Mouse (Mus musculus) midbrain, embryonic 13.5 days (tissue): ENCODE results near the gene Vps33a. TPM values are rescaled to one million over a fixed set of nuclear protein-coding genes. Genes with fewer than 3 reads are reported as not detected.
"Not testable (repeated sequence)": the region's sequence is repeated elsewhere in the genome, so short reads cannot be mapped to it uniquely, and the experiment has no call there.

Source experiments
- ATAC-seq: fragments of 200-750 bp; cut with Nextera tagmentation; 2 replicates; pipeline ENCODE4 v1.8.0; 2017; ENCODE audit warnings: mild to moderate bottlenecking, moderate TSS enrichment, moderate library complexity
- H3K27ac ChIP-seq: fragments of 300-500 bp; sonication (generic); 2 replicates; pipeline ENCODE4 v1.5.1; 2015; ENCODE audit warnings: inconsistent platforms, mild to moderate bottlenecking, moderate library complexity
- H3K27me3 ChIP-seq: fragments of 300-500 bp; sonication (generic); 2 replicates; pipeline ENCODE4 v1.6.1; 2015; ENCODE audit warnings: mild to moderate bottlenecking, inconsistent platforms
- H3K36me3 ChIP-seq: fragments of 300-500 bp; sonication (generic); 2 replicates; pipeline ENCODE4 v1.6.1; 2015; ENCODE audit warnings: mild to moderate bottlenecking, inconsistent platforms
- H3K4me1 ChIP-seq: fragments of 300-500 bp; sonication (generic); replicated peaks from 2 replicates; pipeline ENCODE4 v1.6.1; 2015; ENCODE audit warnings: inconsistent platforms
- H3K4me2 ChIP-seq: fragments of 300-500 bp; sonication (generic); replicated peaks from 2 replicates; pipeline ENCODE4 v1.6.1; 2015; ENCODE audit warnings: moderate library complexity, mild to moderate bottlenecking, inconsistent platforms
- H3K4me3 ChIP-seq: fragments of 300-500 bp; sonication (generic); replicated peaks from 2 replicates; pipeline ENCODE4 v1.5.1; 2015; ENCODE audit warnings: mild to moderate bottlenecking, inconsistent platforms
- H3K9ac ChIP-seq: fragments of 300-500 bp; sonication (generic); replicated peaks from 2 replicates; pipeline ENCODE4 v1.6.1; 2015; ENCODE audit warnings: mild to moderate bottlenecking, inconsistent platforms
- H3K9me3 ChIP-seq: fragments of 300-500 bp; sonication (generic); 2 replicates; pipeline ENCODE4 v1.6.1; 2016; ENCODE audit warnings: mild to moderate bottlenecking, inconsistent platforms
- WGBS: fragments of 180-500 bp; shearing (Covaris S2); methylation state at CpG from one replicate; pipeline ENCODE4 v1.1.7; 2015; 5-methylcytosine and 5-hydroxymethylcytosine counted together
- polyA plus RNA-seq: library from polyadenylated mRNA; unstranded; fragments of >200 nt; fragmentation: Nextera tagmentation; extraction: Ambion mirVana; gene quantifications from 2 replicates; pipeline ENCODE4 v1.2.1, GENCODE M21; 2015

The Vps33a gene
- polyA plus RNA-seq, 1 experiment from 2014 or later, result 37.9 TPM

- Histone ChIP-seq H3K27ac (peak within 1 kb of the TSS; percentile 73), H3K4me2 (peak within 1 kb of the TSS; percentile 92), H3K9ac (peak within 1 kb of the TSS; percentile 78), H3K4me1 (peaks cover 29% of the 10 kb centered on the region), H3K9me3 (no peaks in the 10 kb centered on the region), H3K4me3 (peak within 1 kb of the TSS; percentile 88), H3K36me3 (peaks cover 23% of the 10 kb centered on the region), H3K27me3 (no peaks in the 10 kb centered on the region)
- peak; percentile 98 for ATAC-seq
- whole genome bisulfite sequencing, result under 1% methylated on average over 82 of the region's 82 CpGs
Observed at GRCm38 (mm10) chr5:123523692-123524392, 49.0 kb downstream of the Vps33a start, which contains the start of gene Diablo. Gene Diablo, minus strand, starts transcription at chr5:123524176.

GRCm38 (mm10) chr5:123522166-123522565, 50.7 kb downstream of the Vps33a start:
- no peak overlapping the region for H3K9ac ChIP-seq
- H3K36me3 ChIP-seq, result peaks cover 26% of the 10 kb centered on the region
- ATAC-seq, result no peak
- H3K4me3 ChIP-seq, result no peak overlapping the region
- WGBS, result 85% methylated on average over 1 of the region's 1 CpGs
- H3K4me1 ChIP-seq, result peaks cover 29% of the 10 kb centered on the region
- no peaks in the 10 kb centered on the region for H3K9me3 ChIP-seq
- H3K4me2 ChIP-seq, result no peak overlapping the region
- no peaks in the 10 kb centered on the region for H3K27me3 ChIP-seq
- H3K27ac ChIP-seq, result no peak overlapping the region

GRCm38 (mm10) chr5:123521621-123522020, 51.2 kb downstream of the Vps33a start:
- no peaks in the 10 kb centered on the region for H3K27me3 ChIP-seq
- H3K9ac ChIP-seq, result no peak overlapping the region
- peaks cover 29% of the 10 kb centered on the region for H3K4me1 ChIP-seq
- WGBS, result 94% methylated on average over 1 of the region's 1 CpGs
- no peak overlapping the region for H3K4me2 ChIP-seq
- H3K9me3 ChIP-seq, result no peaks in the 10 kb centered on the region
- H3K4me3 ChIP-seq, result no peak overlapping the region
- peaks cover 31% of the 10 kb centered on the region for H3K36me3 ChIP-seq
- no peak overlapping the region for H3K27ac ChIP-seq
- ATAC-seq, result no peak

GRCm38 (mm10) chr5:123520666-123521065, 52.2 kb downstream of the Vps33a start:
- no peak overlapping the region for H3K4me2 ChIP-seq
- WGBS, result 89% methylated on average over 9 of the region's 9 CpGs
- peaks cover 29% of the 10 kb centered on the region for H3K4me1 ChIP-seq
- no peak overlapping the region for H3K9ac ChIP-seq
- no peaks in the 10 kb centered on the region for H3K9me3 ChIP-seq
- peaks cover 41% of the 10 kb centered on the region for H3K36me3 ChIP-seq
- no peaks in the 10 kb centered on the region for H3K27me3 ChIP-seq
- H3K27ac ChIP-seq, result no peak overlapping the region
- no peak for ATAC-seq
- H3K4me3 ChIP-seq, result no peak overlapping the region

GRCm38 (mm10) chr5:123514871-123515270, 58.0 kb downstream of the Vps33a start:
- Histone ChIP-seq H3K9ac (no peak overlapping the region), H3K4me2 (no peak overlapping the region), H3K9me3 (no peaks in the 10 kb centered on the region), H3K27ac (no peak overlapping the region), H3K4me1 (no peaks in the 10 kb centered on the region), H3K4me3 (no peak overlapping the region), H3K27me3 (no peaks in the 10 kb centered on the region), H3K36me3 (peaks cover 75% of the 10 kb centered on the region)
- 93% methylated on average over 5 of the region's 5 CpGs for WGBS
- no peak for ATAC-seq

- WGBS, result 93% methylated on average over 3 of the region's 3 CpGs
- no peak overlapping the region for H3K4me2 ChIP-seq
- peaks cover 18% of the 10 kb centered on the region for H3K4me1 ChIP-seq
- no peak overlapping the region for H3K27ac ChIP-seq
- H3K4me3 ChIP-seq, result no peak overlapping the region
- ATAC-seq, result no peak
- peaks cover 5% of the 10 kb centered on the region for H3K27me3 ChIP-seq
- H3K9ac ChIP-seq, result no peak overlapping the region
- no peaks in the 10 kb centered on the region for H3K9me3 ChIP-seq
- peaks cover 50% of the 10 kb centered on the region for H3K36me3 ChIP-seq
Observed at GRCm38 (mm10) chr5:123512102-123512501, 60.7 kb downstream of the Vps33a start.

GRCm38 (mm10) chr5:123511426-123511825, 61.4 kb downstream of the Vps33a start:
- H3K27ac ChIP-seq, H3K9me3 ChIP-seq, H3K4me2 ChIP-seq, H3K4me3 ChIP-seq, ATAC-seq, H3K27me3 ChIP-seq, H3K9ac ChIP-seq: not testable (repeated sequence)
- 75% methylated on average over 3 of the region's 3 CpGs for WGBS
- peaks cover 18% of the 10 kb centered on the region for H3K4me1 ChIP-seq
- H3K36me3 ChIP-seq, result peaks cover 44% of the 10 kb centered on the region

GRCm38 (mm10) chr5:123510160-123510559, 62.7 kb downstream of the Vps33a start, which contains the start of gene B3gnt4:
Gene B3gnt4, plus strand, starts transcription at chr5:123510460.
- Histone ChIP-seq H3K9ac (no peak within 1 kb of the TSS), H3K9me3 (no peaks in the 10 kb centered on the region), H3K4me1 (peaks cover 18% of the 10 kb centered on the region), H3K4me2 (peak within 1 kb of the TSS; percentile 79), H3K36me3 (peaks cover 31% of the 10 kb centered on the region), H3K27ac (no peak within 1 kb of the TSS), H3K27me3 (peaks cover 10% of the 10 kb centered on the region), H3K4me3 (peak within 1 kb of the TSS; percentile 60)
- WGBS, result 94% methylated on average over 5 of the region's 5 CpGs
- no peak for ATAC-seq

- ATAC-seq, result no peak
- peaks cover 18% of the 10 kb centered on the region for H3K4me1 ChIP-seq
- no peaks in the 10 kb centered on the region for H3K9me3 ChIP-seq
- H3K27me3 ChIP-seq, result peaks cover 13% of the 10 kb centered on the region
- peaks cover 28% of the 10 kb centered on the region for H3K36me3 ChIP-seq
- H3K4me3 ChIP-seq, result peak overlapping the region; percentile 60
- H3K4me2 ChIP-seq, result peak overlapping the region; percentile 79
- WGBS, result 5% methylated on average over 12 of the region's 12 CpGs
- H3K27ac ChIP-seq, result no peak overlapping the region
- peak overlapping the region; percentile 69 for H3K9ac ChIP-seq
Observed at GRCm38 (mm10) chr5:123508921-123509320, 63.9 kb downstream of the Vps33a start.

- peaks cover 23% of the 10 kb centered on the region for H3K36me3 ChIP-seq
- H3K9me3 ChIP-seq, result no peaks in the 10 kb centered on the region
- peaks cover 13% of the 10 kb centered on the region for H3K27me3 ChIP-seq
- H3K4me1 ChIP-seq, result peaks cover 18% of the 10 kb centered on the region
- H3K27ac ChIP-seq, result no peak overlapping the region
- peak overlapping the region; percentile 79 for H3K4me2 ChIP-seq
- H3K9ac ChIP-seq, result peak overlapping the region; percentile 69
- peak overlapping the region; percentile 60 for H3K4me3 ChIP-seq
- under 1% methylated on average over 57 of the region's 59 CpGs for WGBS
- ATAC-seq, result peak; percentile 90
Observed at GRCm38 (mm10) chr5:123507936-123508723, 64.7 kb downstream of the Vps33a start.

- Histone ChIP-seq H3K27ac (no peak overlapping the region), H3K9ac (no peak overlapping the region), H3K4me3 (no peak overlapping the region), H3K4me1 (peaks cover 8% of the 10 kb centered on the region; the same call in 1 of the 2 replicates), H3K4me2 (no peak overlapping the region), H3K27me3 (peaks cover 10% of the 10 kb centered on the region; the same call in 1 of the 2 replicates), H3K9me3 (no peaks in the 10 kb centered on the region), H3K36me3 (no peaks in the 10 kb centered on the region)
- WGBS, result 79% methylated on average over 4 of the region's 4 CpGs
- no peak for ATAC-seq
Observed at GRCm38 (mm10) chr5:123501973-123502372, 70.9 kb downstream of the Vps33a start.

GRCm38 (mm10) chr5:123499717-123500116, 73.1 kb downstream of the Vps33a start:
- Histone ChIP-seq H3K4me2 (no peak overlapping the region), H3K9ac (no peak overlapping the region)
- ATAC-seq, result no peak

More at GRCm38 (mm10) chr5:123499717-123500116, 73.1 kb downstream of the Vps33a start:
- Histone ChIP-seq H3K27me3 (0 out of 2 replicates have a peak, but pooled peaks cover 4% of the 10 kb centered on the region), H3K27ac (no peak overlapping the region), H3K4me3 (no peak overlapping the region), H3K36me3 (no peaks in the 10 kb centered on the region), H3K9me3 (no peaks in the 10 kb centered on the region), H3K4me1 (peaks cover 8% of the 10 kb centered on the region; the same call in 1 of the 2 replicates)
- WGBS, result 45% methylated on average over 4 of the region's 4 CpGs
